Mouse (Mus musculus): ENCODE data around the gene Spem1. TPM values are rescaled to one million over a fixed set of nuclear protein-coding genes. Genes with fewer than 3 reads are reported as not detected.
"Not testable (repeated sequence)": the region's sequence is repeated elsewhere in the genome, so short reads cannot be mapped to it uniquely, and the experiment has no call there.

Spem1 gene
- not detected in 2 replicates for polyA plus RNA-seq (2011; ENCODE audit: insufficient read depth, insufficient read length, low read depth, missing spikeins)

- TF ChIP-seq CTCF (IDR thresholded peaks at IDR 0.05; ENCODE audit: low read depth, low read length) (no peak), POLR2A (IDR thresholded peaks at IDR 0.05; ENCODE audit: insufficient read depth, low read length) (no peak), EP300 (IDR thresholded peaks at IDR 0.05; ENCODE audit: insufficient read depth, low read depth, low read length) (no peak)
- H3K4me1 ChIP-seq (ENCODE audit: control insufficient read depth, insufficient read depth, low read length) = no peaks in the 10 kb centered on the region
- H3K36me3 ChIP-seq (ENCODE audit: control insufficient read depth, insufficient read depth, low read length, poor library complexity, severe bottlenecking) = no peaks in the 10 kb centered on the region
- H3K27ac ChIP-seq (ENCODE audit: insufficient read depth, low read length) = no peak within 1 kb of the TSS
- H3K9me3 ChIP-seq (replicated peaks; ENCODE audit: control insufficient read depth, insufficient read depth, low read length, poor library complexity, severe bottlenecking) = no peaks in the 10 kb centered on the region
- no peaks in the 10 kb centered on the region for H3K27me3 ChIP-seq (ENCODE audit: control insufficient read depth, insufficient read depth, low read length, poor library complexity, severe bottlenecking)
- no peak within 1 kb of the TSS for H3K4me3 ChIP-seq (ENCODE audit: low read depth, low read length)
- no peak within 1 kb of the TSS for H3K9ac ChIP-seq (ENCODE audit: low read depth, poor library complexity, severe bottlenecking)
These were observed at the start of gene Spem1 for GRCm38 (mm10) chr11:69822080-69822479. Spem1 (minus strand) TSS chr11:69822180.

GRCm38 (mm10) chr11:69870289-69871069, 48.5 kb upstream of the Spem1 start:
- H3K9me3 ChIP-seq (replicated peaks; ENCODE audit: control insufficient read depth, insufficient read depth, low read length, poor library complexity, severe bottlenecking) = no peaks in the 10 kb centered on the region
- H3K36me3 ChIP-seq (ENCODE audit: control insufficient read depth, insufficient read depth, low read length, poor library complexity, severe bottlenecking) = no peaks in the 10 kb centered on the region
- H3K27me3 ChIP-seq (ENCODE audit: control insufficient read depth, insufficient read depth, low read length, poor library complexity, severe bottlenecking) = no peaks in the 10 kb centered on the region
- H3K27ac ChIP-seq (ENCODE audit: insufficient read depth, low read length) = no peak overlapping the region
- H3K4me1 ChIP-seq (ENCODE audit: control insufficient read depth, insufficient read depth, low read length) = no peaks in the 10 kb centered on the region
- TF ChIP-seq EP300 (IDR thresholded peaks at IDR 0.05; ENCODE audit: insufficient read depth, low read depth, low read length) (no peak), CTCF (IDR thresholded peaks at IDR 0.05; ENCODE audit: low read depth, low read length) (no peak), POLR2A (IDR thresholded peaks at IDR 0.05; ENCODE audit: insufficient read depth, low read length) (no peak)
- H3K4me3 ChIP-seq (ENCODE audit: low read depth, low read length) = no peak overlapping the region
- no peak overlapping the region for H3K9ac ChIP-seq (ENCODE audit: low read depth, poor library complexity, severe bottlenecking)

DNA sequence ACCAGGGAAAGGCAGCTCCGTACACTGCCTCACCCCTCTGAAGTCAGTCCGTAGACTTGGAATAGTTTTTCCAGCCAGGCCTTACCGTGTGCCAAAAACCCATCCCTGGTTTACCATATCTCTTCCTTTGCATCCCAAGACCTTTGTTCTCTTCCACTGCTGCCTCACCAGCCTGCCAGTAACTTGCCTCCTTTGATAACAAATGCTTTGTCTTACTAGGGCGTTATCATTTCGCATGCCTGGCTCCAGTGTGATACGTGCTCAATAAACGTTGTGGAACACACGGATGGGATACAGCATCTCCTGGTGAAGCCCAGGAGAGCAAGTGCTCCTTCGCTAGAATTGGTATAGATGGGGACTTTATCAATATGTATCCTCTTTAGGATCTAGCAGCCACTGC, 45.4 kb upstream of the Spem1 start:
- no peak overlapping the region for H3K4me3 ChIP-seq (ENCODE audit: low read depth, low read length)
- TF ChIP-seq EP300 (IDR thresholded peaks at IDR 0.05; ENCODE audit: insufficient read depth, low read depth, low read length) = no peak
- TF ChIP-seq CTCF (IDR thresholded peaks at IDR 0.05; ENCODE audit: low read depth, low read length) = no peak
- no peak for TF ChIP-seq POLR2A (IDR thresholded peaks at IDR 0.05; ENCODE audit: insufficient read depth, low read length)
- H3K27ac ChIP-seq (ENCODE audit: insufficient read depth, low read length) = no peak overlapping the region
- no peaks in the 10 kb centered on the region for H3K27me3 ChIP-seq (ENCODE audit: control insufficient read depth, insufficient read depth, low read length, poor library complexity, severe bottlenecking)
- H3K36me3 ChIP-seq (ENCODE audit: control insufficient read depth, insufficient read depth, low read length, poor library complexity, severe bottlenecking) = no peaks in the 10 kb centered on the region
- H3K9me3 ChIP-seq (replicated peaks; ENCODE audit: control insufficient read depth, insufficient read depth, low read length, poor library complexity, severe bottlenecking) = no peaks in the 10 kb centered on the region
- no peak overlapping the region for H3K9ac ChIP-seq (ENCODE audit: low read depth, poor library complexity, severe bottlenecking)
- no peaks in the 10 kb centered on the region for H3K4me1 ChIP-seq (ENCODE audit: control insufficient read depth, insufficient read depth, low read length)

DNA sequence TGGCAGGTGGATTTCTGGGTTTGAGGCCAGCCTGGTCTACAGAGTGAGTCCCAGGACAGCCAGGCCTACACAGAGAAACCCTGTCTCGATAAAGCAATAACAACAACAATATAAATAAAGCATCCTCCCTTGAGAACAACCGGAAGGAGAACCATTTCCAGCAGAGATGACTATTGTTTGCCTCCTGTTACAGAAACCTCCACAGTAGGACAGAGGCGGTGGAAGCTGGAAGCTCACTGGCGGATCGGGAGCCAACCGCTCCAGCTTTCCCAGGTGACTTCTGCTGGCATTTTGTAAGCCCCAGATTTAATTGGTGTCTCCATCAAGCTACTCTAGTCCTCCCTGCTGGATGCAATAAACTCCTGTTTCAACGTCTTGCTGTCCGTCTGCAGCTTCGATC, 43.6 kb upstream of the Spem1 start:
- H3K4me3 ChIP-seq (ENCODE audit: low read depth, low read length) = no peak overlapping the region

DNA sequence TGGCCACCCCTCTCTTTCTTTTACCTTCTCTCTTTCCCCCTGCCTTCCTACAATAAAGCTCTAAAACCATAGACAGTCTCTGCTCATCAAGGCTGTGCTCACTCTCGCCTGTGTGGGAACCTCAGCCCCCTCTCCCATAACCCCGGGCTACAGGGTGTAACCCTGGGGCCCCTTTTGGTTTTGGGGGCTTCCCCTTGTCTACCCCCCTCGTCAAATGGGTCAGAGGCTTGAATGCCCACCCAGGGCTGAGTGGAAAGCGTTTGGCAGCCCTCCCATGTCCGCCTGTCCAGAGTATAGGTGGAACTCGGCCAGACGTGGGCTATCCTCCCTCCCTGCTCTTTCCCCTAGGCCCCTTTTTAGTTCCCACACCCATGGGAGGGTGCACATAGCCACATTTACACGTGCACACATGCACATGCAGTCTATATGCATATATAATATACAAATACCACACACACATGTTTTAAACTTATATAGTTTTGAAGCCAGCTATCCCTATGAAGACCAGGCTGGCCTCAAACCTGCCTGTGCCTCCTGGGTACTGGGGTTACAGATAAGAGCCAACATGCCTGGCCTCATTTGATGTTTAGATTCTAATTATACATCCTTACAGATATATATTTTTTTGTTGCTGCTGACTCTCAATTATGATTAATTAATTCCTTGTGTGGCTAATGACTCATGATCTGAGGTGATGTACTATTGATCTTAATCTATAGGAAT, 42.3 kb upstream of the Spem1 start:
- H3K36me3 ChIP-seq (ENCODE audit: control insufficient read depth, insufficient read depth, low read length, poor library complexity, severe bottlenecking) = no peaks in the 10 kb centered on the region
- H3K27me3 ChIP-seq (ENCODE audit: control insufficient read depth, insufficient read depth, low read length, poor library complexity, severe bottlenecking) = no peaks in the 10 kb centered on the region
- no peak for TF ChIP-seq CTCF (IDR thresholded peaks at IDR 0.05; ENCODE audit: low read depth, low read length)
- no peaks in the 10 kb centered on the region for H3K9me3 ChIP-seq (replicated peaks; ENCODE audit: control insufficient read depth, insufficient read depth, low read length, poor library complexity, severe bottlenecking)
- no peak overlapping the region for H3K27ac ChIP-seq (ENCODE audit: insufficient read depth, low read length)
- no peak overlapping the region for H3K9ac ChIP-seq (ENCODE audit: low read depth, poor library complexity, severe bottlenecking)
- H3K4me3 ChIP-seq (ENCODE audit: low read depth, low read length) = no peak overlapping the region
- H3K4me1 ChIP-seq (ENCODE audit: control insufficient read depth, insufficient read depth, low read length) = no peaks in the 10 kb centered on the region

More for the DNA sequence above, 43.6 kb upstream of the Spem1 start:
- Histone ChIP-seq H3K4me1 (ENCODE audit: control insufficient read depth, insufficient read depth, low read length) (no peaks in the 10 kb centered on the region), H3K27ac (ENCODE audit: insufficient read depth, low read length) (no peak overlapping the region), H3K9me3 (replicated peaks; ENCODE audit: control insufficient read depth, insufficient read depth, low read length, poor library complexity, severe bottlenecking) (no peaks in the 10 kb centered on the region), H3K27me3 (ENCODE audit: control insufficient read depth, insufficient read depth, low read length, poor library complexity, severe bottlenecking) (no peaks in the 10 kb centered on the region), H3K9ac (ENCODE audit: low read depth, poor library complexity, severe bottlenecking) (no peak overlapping the region), H3K36me3 (ENCODE audit: control insufficient read depth, insufficient read depth, low read length, poor library complexity, severe bottlenecking) (no peaks in the 10 kb centered on the region)
- no peak for TF ChIP-seq POLR2A (IDR thresholded peaks at IDR 0.05; ENCODE audit: insufficient read depth, low read length)
- no peak for TF ChIP-seq EP300 (IDR thresholded peaks at IDR 0.05; ENCODE audit: insufficient read depth, low read depth, low read length)
- no peak for TF ChIP-seq CTCF (IDR thresholded peaks at IDR 0.05; ENCODE audit: low read depth, low read length)

DNA sequence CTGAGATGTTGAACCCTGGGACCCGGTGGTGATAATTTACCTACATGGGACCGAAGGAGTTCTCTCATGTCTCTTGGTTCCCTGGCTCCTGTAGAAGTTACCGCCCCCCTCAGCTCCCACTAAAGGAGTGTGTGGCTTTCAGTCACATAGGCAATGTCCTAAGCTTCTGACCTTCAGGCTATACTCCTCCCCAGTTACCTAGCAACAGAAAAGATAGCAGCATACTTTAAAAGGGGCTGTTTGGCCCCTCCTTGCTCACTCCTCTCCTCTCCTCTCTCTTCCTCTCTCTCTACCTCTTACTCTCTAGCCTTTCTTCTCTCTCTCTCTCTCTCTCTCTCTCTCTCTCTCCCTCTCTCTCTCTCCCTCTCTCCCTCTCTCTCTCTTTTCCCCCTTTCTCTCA, 41.7 kb upstream of the Spem1 start:
- not testable (repeated sequence) for H3K27me3 ChIP-seq (ENCODE audit: control insufficient read depth, insufficient read depth, low read length, poor library complexity, severe bottlenecking); H3K9me3 ChIP-seq (replicated peaks; ENCODE audit: control insufficient read depth, insufficient read depth, low read length, poor library complexity, severe bottlenecking); H3K36me3 ChIP-seq (ENCODE audit: control insufficient read depth, insufficient read depth, low read length, poor library complexity, severe bottlenecking); H3K4me1 ChIP-seq (ENCODE audit: control insufficient read depth, insufficient read depth, low read length); H3K9ac ChIP-seq (ENCODE audit: low read depth, poor library complexity, severe bottlenecking); H3K4me3 ChIP-seq (ENCODE audit: low read depth, low read length); H3K27ac ChIP-seq (ENCODE audit: insufficient read depth, low read length)

All from ES-Bruce4 (cell line).